Mouse (Mus musculus) layer of hippocampus, postnatal 10 days (tissue): ENCODE data around the gene Abca4. TPM values are rescaled to one million over a fixed set of nuclear protein-coding genes. Genes with fewer than 3 reads are reported as not detected.
A peak's percentile ranks its signal among the peaks of the same experiment; 100 is the strongest.
"Not testable (repeated sequence)": the region's sequence is repeated elsewhere in the genome, so short reads cannot be mapped to it uniquely, and the experiment has no call there.

Source experiments
- DNase-seq, 2 experiments: peaks; one replicate each; pipeline ENCODE4 v3.0.0; 2021; ENCODE audit warnings: low spot score in 2 of 2
- total RNA-seq, 2 experiments: library from RNA; stranded (reverse); gene quantifications; 2 replicates each; pipeline ENCODE4 v1.2.3; 2021

The Abca4 gene
- total RNA-seq, 2 experiments from 2014 or later, result 1.6 to 1.7 TPM

DNA sequence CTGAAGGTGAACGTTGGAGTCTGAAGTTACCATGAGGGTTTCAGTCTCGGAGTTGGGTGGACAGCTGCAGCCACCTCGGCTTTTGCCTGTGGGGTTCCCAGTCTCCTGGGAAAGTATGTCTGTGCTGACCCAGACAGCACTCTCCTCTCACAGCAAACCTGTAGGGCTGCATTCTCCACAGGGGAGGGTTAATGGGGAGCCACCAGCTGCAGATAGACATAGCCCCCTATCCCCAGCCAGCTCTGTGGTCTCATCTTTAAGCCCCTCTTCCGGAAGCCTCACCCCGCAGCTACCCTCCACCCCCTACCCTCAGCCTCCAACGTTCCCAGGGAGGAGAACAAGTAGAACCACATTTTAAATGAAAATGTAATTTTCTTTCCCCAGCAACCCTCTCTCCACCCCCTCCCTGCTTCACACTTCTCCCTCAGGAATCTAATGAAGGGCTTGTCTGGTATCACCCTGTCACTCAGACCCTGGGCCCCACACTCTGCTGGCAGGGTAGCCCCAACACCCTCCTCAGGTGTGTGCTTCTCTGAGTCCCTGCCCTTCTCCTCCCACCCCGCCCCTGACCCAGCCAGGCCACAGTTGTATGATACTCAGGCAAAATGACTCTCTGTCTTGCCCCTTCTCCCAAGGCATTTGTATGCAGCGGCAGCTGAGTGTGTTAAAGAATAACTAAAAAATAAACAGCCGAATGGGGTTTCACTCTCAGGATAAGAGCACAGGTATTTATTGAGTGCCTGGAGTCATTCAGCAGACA is 14.4 kb downstream of the Abca4 start:
- no peak for DNase-seq

DNA sequence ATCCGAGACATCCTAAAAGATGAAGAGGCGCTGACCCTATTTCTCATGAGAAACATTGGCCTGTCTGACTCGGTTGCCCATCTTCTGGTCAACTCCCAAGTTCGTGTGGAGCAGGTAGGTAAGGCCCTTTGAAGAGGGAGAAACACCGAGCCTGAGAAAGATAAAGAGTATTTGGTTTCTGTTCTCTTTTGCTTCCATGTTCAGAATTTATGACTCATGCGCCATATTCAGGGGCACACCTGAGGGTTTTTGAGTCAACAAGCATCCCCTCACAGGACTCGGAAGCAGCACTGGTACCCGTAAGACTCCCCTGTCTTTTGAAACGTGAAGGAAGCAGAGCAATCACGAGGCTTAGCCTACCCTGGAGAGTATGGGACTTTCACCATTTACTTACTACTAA is 18.3 kb downstream of the Abca4 start:
- DNase-seq, result no peak

DNA sequence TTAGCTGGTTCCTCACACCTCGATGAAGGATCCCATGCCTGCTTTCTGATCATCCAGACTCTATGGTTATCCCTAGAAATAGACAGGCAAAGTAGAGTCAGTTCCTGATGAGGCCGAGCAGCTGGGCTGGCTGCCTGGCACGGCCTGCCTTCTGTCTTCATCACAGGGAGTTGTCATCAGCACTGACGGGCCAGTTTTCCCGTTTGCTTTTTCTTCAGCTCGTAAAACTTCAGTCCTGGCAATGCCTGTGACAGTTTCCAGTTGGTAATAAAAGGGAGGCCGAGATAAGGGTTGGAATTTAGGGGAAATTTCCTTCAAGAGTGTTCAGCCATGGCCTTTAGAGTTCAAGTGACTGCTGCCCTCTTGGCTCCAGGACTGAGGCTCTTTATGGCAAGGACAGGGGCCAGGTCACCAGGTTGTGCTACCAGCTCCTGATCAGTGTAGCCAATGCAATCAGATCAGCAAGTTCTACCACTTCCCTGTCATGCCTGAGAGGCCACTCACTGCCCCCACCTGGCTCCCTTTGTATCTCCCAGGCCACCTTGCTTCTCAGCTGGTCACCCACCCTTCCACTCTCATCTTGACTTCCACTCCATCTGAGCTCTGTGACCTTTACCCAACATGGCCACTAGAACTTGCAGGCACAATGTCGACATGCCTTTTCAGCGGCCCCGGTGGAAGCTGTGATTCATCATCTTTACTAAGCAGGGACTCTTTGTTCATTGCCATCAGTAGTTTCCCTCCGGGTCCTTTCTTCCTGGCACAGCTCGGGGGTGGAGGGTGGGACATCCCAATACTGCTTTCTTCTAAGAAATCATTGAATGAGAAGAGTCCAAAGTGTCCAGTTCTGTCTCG is 20.5 kb downstream of the Abca4 start:
- no peak for DNase-seq

DNA sequence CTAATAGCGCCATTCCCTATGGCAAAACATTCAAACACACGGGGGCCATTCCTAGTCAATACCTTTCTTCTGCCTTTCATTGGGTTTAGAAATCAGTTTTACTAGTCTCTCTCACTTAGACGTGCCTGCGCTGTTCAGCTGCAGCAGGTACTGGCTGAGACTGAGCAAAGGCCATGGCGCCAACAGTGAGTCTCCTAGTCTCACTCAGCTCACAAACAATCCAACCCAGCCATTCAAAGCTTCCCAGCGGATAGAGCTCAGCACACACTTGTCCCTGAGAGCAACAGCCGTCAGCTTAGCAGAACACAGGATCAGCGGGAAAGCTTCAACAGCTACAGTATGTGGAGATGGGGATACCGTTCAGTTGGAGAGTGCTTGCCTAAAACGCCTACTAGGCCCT is 27.5 kb downstream of the Abca4 start:
- no peak for DNase-seq

DNA sequence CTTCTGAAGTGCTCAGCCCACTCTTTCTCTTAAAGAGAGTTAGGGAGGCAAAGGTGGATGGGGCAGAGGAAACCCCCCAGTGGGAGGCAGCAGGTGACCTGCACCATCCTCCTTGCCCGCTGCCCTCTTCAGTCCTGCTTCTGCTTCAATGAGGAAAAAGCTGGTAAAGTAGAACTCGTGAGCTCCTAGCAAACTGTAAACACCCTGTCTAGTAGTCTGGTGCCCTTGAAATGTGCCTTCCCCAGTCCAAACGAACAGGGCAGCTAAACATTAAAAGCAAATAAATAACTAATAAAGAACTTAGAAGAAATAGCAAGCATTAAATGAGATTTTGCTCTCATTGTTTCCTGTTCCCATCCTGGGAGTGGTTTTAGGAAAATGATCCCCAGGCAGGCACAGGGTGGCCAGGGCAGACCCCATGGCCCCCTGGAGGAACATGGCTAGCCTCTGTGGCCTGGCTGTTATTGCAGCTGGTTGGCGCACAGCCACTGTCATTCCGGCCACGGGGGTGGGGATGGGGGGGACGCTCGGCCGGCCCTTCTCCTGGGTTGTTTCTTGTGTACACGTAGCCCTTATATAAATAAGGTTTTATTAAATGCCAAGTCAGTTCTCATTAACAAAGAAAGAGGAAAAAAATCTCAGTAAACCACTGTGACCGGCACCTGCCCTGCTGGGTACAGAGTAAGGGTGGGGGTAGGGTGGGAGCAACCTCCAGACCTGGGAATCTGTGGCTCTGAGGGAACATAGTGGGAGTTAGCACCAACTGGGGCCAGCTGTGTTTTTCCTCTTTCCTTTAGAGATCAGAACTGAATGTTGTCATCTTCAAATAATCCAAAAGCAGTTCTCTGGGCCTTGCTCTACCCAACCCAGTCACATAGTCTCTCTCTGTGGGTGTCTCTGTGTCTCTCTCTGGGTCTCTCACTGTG is 28.7 kb downstream of the Abca4 start:
- no peak for DNase-seq

DNA sequence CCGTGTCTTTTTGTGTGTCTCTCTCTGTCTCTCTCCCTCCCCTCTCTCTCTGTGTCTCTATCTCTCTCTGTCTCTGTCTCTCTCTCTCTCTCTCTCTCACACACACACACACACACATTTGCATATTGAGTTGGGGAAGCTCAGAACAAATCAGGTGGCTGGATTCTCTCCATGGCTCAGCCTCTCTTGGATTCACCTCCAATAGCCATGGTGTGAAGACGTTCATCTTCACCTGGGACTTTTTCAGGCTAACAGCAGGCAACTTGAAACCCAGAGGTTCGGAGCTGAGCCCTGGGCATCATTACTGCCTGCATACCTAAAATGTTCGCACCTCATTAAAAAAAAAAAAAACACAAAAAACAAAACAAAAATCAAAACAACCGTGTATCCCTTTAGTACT is 29.4 kb downstream of the Abca4 start:
- DNase-seq, result no peak

DNA sequence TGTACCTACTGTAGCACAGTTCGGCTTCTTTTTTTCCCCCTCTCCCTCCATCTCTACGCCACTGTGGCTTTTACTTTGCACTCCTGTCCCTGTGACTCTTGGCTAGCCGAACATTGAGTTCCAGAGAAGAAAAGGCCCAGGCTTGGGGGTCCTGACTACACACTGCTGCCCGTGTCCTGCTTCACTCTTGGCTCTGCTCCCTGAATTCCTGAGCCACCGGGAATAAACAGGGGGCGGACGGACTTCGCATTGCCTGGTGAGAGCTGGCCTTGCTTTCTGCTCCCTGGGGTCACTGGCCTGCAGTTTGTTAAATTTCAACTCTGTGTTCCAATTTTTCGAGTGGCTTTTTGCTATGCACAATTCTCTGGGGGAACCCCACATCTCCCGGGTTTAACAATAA is 30.1 kb downstream of the Abca4 start:
- DNase-seq, result no peak

DNA sequence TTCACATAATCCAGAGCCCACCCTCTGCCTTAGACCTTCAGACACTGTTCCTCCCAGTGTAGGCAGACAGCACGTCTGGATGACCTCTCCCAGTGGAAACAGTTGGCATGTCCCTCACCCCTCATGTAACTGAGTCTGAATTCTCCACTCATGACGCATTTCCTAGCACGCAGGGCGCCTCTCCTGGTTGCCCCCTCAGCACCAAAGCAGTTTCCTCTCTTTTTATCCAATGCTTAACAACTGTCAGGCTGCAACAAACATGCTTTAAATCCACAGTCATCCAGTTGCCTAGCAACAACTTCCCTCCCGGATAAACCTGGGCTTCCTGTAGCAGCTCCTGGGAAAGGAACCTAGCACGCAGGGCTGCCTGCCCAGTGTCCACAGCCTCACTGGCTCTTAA is 33.9 kb downstream of the Abca4 start:
- DNase-seq, result no peak

DNA sequence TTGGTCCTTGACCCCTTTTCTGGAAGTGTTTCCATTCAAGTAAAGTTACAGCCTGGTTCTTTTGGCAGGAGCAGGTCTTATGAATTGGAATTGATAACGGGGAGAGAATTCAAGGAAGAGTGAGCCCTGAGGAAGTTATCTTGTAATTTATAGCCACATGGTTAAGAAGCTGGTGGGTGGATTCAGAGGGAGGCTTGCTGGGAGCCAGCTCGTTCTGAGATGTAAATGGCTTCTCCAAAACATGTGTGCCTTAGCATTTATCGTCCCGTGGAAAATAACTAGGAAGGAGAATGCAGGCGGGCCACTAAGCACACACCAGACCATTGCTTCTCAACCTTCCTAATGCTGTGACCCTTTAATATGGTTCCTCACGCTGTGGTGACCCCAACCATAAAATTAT is 34.9 kb downstream of the Abca4 start:
- DNase-seq, result no peak

DNA sequence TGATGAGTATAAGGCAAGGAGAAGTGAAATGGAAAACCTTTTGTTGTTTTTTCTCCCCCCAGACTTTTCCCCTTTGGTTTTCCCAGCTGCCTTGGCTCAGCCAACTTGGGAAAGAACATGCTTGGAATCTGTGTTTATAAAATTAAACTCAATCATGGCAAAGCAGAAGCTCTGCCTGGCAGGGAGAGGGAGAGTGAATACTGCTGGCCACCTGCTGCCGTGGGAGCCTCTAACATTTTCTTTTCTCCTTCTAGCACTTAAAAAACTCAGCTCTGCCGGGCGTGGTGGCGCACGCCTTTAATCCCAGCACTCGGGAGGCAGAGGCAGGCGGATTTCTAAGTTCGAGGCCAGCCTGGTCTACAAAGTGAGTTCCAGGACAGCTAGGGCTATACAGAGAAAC is 37.4 kb downstream of the Abca4 start:
- DNase-seq, result not testable (repeated sequence)

DNA sequence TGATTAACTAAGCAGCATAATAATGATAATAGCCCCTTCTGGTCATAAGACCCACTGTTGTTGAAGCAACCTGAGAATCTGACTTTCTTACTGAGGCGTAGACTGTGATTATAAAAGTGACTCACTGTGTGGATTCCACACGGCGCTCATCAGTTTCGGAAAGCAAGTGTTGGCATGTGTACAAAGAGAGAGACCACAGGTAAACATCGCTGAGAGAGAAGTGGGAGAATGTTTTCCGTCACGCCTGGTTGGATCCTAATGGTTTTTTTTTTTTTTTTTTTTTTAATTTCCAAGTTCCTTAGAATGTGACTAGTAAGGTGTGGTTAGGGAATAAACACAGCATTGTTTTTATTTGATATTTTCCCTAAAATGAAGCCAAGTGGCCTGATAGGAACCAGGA is 38.1 kb downstream of the Abca4 start:
- no peak for DNase-seq

DNA sequence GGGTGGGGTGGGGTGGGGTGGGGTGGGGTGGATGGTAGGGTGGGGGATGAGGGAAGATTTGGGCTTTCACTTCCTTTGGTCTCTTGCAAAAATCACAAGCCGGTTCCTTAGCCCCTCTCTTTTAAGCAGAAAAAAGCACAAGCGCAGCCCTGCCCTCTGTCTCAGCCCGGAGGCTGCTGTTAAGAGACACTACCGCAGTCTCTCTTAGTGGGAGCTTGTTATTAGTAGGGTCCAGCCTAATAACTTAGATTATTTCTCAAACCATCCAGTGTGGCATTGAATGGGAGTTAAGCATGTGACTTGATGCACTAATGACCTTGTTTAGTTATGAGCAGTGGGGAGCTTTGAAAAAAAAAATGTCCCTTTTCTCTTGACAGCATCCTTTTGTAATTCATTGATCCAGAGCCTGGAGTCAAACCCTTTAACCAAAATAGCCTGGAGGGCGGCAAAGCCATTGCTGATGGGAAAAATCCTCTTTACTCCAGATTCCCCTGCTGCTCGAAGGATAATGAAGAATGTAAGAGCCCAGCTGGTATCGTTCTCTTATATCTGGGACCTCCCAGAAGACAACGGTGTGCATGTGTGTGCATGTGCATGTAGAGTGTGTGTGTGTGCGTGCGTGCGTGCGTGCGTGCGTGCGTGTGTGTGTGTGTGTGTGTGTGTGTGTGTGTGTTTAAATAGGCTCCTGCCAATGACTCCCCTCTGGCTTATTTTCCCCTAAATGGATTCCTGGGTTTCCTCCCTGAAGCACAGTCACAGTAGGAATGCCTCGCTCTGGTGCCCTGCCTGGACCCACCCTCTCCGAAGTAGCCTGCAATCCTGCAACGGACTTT is 41.1 kb downstream of the Abca4 start:
- DNase-seq, result no peak

DNA sequence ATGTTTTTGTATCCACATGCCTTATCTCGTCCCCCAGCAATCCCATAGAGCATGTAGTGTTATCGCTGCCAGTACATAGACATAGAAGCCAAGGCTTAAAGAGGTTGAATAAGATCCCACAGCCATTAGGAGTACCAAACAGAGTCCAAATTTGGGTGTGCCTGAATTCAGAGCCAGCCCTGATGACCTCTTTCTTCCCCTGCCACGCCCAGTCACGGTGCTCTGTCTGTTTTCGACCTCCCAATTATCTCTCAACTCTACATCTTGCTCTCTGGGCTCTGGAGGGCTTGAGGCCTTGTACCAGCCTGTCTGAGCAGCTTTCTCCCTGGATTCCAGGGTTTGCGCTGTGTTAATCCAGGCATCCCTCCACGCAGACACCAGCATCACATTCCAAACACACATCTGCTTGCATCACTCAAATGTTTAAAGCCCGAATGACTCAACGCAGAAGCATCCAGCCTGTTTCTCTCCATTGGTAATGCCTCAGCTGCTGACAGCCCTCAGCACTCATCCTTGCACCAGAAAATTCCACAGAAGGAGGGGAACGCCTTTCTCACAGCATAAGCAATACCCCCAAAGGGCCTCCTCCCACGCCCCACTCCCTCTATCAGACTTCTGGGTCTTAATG is 43.9 kb downstream of the Abca4 start:
- no peak for DNase-seq

DNA sequence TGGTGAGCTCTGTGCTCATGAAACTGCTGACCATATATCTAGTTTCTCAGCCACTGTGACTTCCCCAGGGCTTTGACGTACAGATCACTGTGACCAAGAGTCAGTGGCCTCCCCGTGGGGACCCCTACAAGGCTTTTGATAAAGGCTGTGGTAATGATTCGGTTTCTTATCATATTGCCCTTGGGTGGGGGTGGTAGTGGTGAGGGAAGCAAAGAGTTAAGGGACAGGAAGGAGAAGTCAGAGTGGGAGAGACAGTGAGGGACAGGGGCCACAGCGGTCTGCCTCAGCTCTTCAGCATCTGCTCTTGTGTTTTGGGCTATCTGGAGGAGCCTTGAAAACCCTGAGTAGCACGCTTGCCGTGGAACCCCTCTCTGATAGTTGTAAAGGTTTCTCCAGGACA is 46.1 kb downstream of the Abca4 start:
- DNase-seq, result no peak

DNA sequence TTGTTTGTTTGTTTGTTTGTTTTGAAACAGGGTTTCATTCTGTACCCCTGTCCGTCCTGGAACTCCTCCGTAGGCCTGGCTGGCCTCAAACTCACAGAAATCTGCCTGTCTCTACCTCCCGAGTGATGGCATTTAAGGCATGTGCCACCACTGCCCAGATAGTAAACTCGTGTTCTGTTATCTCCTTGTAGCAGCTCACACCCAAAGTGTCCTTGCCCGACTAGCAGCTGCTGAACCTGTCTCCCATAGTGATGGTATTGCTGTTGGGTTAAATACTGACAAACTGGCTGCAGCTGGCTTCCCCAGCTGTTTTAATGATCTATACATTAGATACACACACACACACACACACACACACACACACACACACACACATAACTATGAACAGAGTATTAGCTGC is 55.5 kb downstream of the Abca4 start:
- DNase-seq, result no peak

DNA sequence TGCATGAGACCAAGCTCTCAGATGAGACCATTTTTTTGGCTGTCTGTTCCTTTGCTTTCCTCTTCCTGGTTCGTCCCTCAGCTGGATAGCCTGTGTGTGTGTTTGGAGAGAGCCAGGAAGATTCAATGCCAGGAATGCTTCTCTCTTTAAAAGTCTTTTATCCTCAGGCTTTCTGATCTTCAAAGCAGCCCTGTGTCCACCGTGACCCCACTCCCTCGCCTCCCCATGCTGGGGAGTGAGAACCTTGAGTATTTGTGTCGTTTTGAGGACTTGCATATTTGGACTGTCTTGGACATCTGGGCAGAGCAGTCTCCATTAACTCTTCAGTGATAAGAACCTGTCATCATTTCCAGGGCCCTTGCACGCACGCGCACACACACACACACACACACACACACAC is 57.8 kb downstream of the Abca4 start:
- no peak for DNase-seq

DNA sequence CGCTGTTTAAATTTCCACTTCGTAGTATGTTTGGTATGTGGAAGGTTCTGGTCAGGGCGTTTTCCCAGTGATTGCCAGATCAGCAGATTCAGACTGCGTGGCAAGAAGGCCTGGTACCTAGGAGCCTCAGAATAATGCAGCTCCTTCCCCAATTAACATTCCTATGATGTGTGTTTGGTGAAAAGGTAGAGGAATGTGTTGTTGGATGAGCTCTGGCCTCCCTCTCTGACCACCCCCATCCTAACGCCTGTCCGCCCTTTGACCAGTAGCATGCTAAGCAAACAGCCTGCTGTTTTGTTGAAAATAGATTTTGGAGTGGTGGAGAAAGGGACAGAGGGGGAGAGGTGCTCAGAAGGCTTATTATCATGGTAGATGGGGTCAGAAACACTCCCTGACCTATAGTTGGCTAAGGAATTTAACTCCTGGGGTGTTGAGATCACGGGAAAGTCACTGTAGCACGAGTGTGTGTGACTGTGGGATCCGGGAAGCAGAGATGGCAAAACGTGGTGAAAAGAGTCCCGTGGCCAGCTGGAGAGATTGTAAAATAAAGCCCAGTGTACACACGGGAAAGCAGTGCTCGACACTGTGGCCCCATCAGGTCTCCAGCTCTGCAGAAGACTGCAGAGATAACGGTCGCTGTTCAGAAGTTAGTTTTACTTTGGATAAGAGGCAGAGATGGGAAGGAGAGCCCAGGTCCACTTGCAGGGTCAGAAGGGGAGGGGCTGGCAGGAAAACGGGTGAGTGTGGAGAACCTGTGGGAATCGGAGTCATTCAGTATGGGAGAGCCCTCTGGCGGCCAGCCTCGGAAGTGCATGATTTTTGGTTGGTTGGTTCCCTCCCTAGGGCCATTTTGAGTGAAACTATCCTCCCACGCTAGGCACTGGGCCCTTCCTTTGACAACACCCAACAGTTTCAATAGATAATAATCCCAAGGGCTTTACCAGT is 59.9 kb downstream of the Abca4 start:
- DNase-seq, result peak; percentile 83 to 84

DNA sequence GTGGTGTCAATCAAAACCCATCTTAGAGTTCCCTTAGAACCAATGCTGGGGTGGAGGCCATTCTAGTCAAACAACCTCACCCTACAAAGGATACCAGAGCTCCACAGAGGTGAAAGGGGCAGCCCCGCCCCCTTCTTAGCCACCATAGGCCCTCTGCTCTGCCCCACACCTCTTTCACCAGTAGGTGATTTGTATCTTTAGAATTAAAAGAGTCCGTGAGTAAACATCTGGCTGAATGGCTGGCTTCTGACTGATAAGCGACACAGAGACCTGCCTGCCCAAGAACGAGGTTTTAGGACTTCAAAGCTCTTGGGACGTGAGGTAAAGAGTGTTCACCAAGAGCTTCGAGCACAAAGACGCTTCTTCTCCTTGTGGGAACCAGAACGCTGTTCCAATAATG is 62.7 kb downstream of the Abca4 start:
- DNase-seq, result no peak

DNA sequence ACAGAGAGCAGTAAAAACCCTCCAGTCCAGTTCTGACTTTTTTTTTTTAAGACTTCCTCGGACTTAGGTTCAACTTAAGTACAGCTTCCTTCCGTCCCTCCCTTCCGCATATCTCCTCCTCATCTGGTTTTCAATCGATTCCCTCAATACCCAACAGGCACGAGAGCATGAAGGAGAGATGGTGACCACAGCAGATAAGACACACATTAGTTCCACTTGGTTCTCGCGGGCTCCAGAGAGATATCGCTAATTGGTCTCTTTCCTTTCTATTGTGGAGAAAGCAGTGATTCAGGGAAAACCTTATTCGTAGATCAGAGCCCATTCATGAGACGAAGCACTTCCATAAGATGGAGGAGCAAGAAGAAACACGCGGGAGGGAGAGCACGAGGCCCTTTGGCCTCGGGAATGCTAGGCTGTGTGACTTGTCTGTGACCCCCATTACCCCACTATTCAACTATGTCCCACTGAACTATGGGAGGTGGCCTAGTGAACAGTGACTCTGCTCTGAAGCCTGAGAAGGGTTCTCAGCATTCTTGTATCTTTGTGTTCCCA is 63.5 kb downstream of the Abca4 start:
- DNase-seq, result no peak
